ENCODE assay signal across 8 mouse cellular contexts in genomic region chr5:92082821-92083401, GRCm38 (mm10). TPM values are rescaled to one million over a fixed set of nuclear protein-coding genes. Genes with fewer than 3 reads are reported as not detected.
DNase-seq lines count a peak whose midpoint lies in the region; ATAC-seq lines count a peak whose summit lies in the region.

No protein-coding gene starts in this region.

- H3K4me3 ChIP-seq in forebrain, embryonic 16.5 days (replicated peaks; ENCODE audit: low read length) = peak overlapping the region; percentile 95
- peak overlapping the region; percentile 97 for H3K4me3 ChIP-seq in hindbrain, embryonic 12.5 days

- peak overlapping the region; percentile 59 for H3K4me2 ChIP-seq in forebrain, embryonic 16.5 days (ENCODE audit: low read length)
- H3K4me2 ChIP-seq in hindbrain, embryonic 12.5 days (replicated peaks) = peak overlapping the region; percentile 72

- H3K27me3 ChIP-seq in forebrain, embryonic 16.5 days (replicated peaks; ENCODE audit: control insufficient read depth, insufficient read depth, low read length) = no peaks in the 10 kb centered on the region
- no peaks in the 10 kb centered on the region for H3K27me3 ChIP-seq in hindbrain, embryonic 12.5 days

- DNase-seq in Muller cell, postnatal 12 days (ENCODE audit: inconsistent ontology term) = peak; percentile 60
- peak; percentile 85 for DNase-seq in brain, adult 2 months (ENCODE audit: low read depth, low spot score)
- DNase-seq in left cerebral cortex, adult 8-10 months (ENCODE audit: low spot score in 2 of 2) = peak; percentile 51 to 56
- peak; percentile 28 to 32 for DNase-seq in right cerebral cortex, postnatal 36 days (ENCODE audit: low spot score in 2 of 2)

- H3K27ac ChIP-seq in forebrain, embryonic 16.5 days (ENCODE audit: low read length) = peak overlapping the region; percentile 99
- H3K27ac ChIP-seq in hindbrain, embryonic 12.5 days = peak overlapping the region; percentile 99

- H3K36me3 ChIP-seq in forebrain, embryonic 16.5 days (ENCODE audit: control insufficient read depth, insufficient read depth) = no peaks in the 10 kb centered on the region
- no peaks in the 10 kb centered on the region for H3K36me3 ChIP-seq in hindbrain, embryonic 12.5 days

- WGBS in forebrain, embryonic 16.5 days = under 1% methylated on average over 55 of the region's 55 CpGs
- 0% methylated on average over 55 of the region's 55 CpGs for WGBS in hindbrain, embryonic 12.5 days

- H3K4me1 ChIP-seq in forebrain, embryonic 16.5 days (replicated peaks; ENCODE audit: control insufficient read depth, insufficient read depth, low read length) = peaks cover 24% of the 10 kb centered on the region
- peaks cover 19% of the 10 kb centered on the region for H3K4me1 ChIP-seq in hindbrain, embryonic 12.5 days

- peak; percentile 61 for ATAC-seq in forebrain, embryonic 16.5 days
- peak; percentile 75 for ATAC-seq in hindbrain, embryonic 12.5 days (ENCODE audit: low FRiP score)
- peak; percentile 38 for ATAC-seq in megakaryocyte, adult 5-6 weeks (ENCODE audit: poor library complexity, severe bottlenecking)
- no peak; the same call in 1 of the 2 replicates for ATAC-seq in megakaryocyte-erythroid progenitor cell, adult 5-6 weeks (replicated peaks; ENCODE audit: low FRiP score, low TSS enrichment, poor library complexity, severe bottlenecking)

- no peaks in the 10 kb centered on the region for H3K9me3 ChIP-seq in forebrain, embryonic 16.5 days (ENCODE audit: control insufficient read depth, low read length)
- H3K9me3 ChIP-seq in hindbrain, embryonic 12.5 days (replicated peaks) = no peaks in the 10 kb centered on the region

- peak overlapping the region; percentile 95 for H3K9ac ChIP-seq in forebrain, embryonic 16.5 days (replicated peaks; ENCODE audit: low read depth, low read length)
- peak overlapping the region; percentile 97 for H3K9ac ChIP-seq in hindbrain, embryonic 12.5 days

RNA-seq across cellular contexts. Expression of gene G3bp2, which starts 0.6 kb away (rescaled TPM):
- polyA plus RNA-seq in forebrain, embryonic 16.5 days (2015; fragmentation: Nextera tagmentation; extraction: Ambion mirVana) = 345 and 376 TPM in 2 replicates
- 334 and 368 TPM in 2 replicates for polyA plus RNA-seq in hindbrain, embryonic 12.5 days (2016; fragmentation: Nextera tagmentation; extraction: Ambion mirVana)
- total RNA-seq in left cerebral cortex, adult 8-10 months (2022) = 100 to 1,000 TPM; 204 to 226 (median 221) TPM
- total RNA-seq in megakaryocyte, adult 5-6 weeks (2015) = 79.8 and 83.1 TPM in 2 replicates
- total RNA-seq in megakaryocyte, adult 5-6 weeks (2017) = 107 and 112 TPM in 2 replicates
- total RNA-seq in megakaryocyte-erythroid progenitor cell, adult 5-6 weeks (2014; fragmentation: Nextera tagmentation) = 58.2 and 67.8 TPM in 2 replicates
- 89.5 and 117 TPM in 2 replicates for total RNA-seq in megakaryocyte-erythroid progenitor cell, adult 5-6 weeks (2017)

RNA-seq across cellular contexts. Expression of gene Cdkl2, which starts 39.2 kb away (rescaled TPM):
- 8.3 and 10.2 TPM in 2 replicates for polyA plus RNA-seq in forebrain, embryonic 16.5 days (2015; fragmentation: Nextera tagmentation; extraction: Ambion mirVana)
- 2.0 TPM in 2 replicates for polyA plus RNA-seq in hindbrain, embryonic 12.5 days (2016; fragmentation: Nextera tagmentation; extraction: Ambion mirVana)
- total RNA-seq in left cerebral cortex, adult 8-10 months (2022) = 10 to 100 TPM; 30.0 to 32.2 (median 30.6) TPM
- 0.84 TPM in 1 of 2 replicates, not detected in the other for total RNA-seq in megakaryocyte, adult 5-6 weeks (2015)
- total RNA-seq in megakaryocyte, adult 5-6 weeks (2017) = 0.20 and 0.95 TPM in 2 replicates
- not detected in 2 replicates for total RNA-seq in megakaryocyte-erythroid progenitor cell, adult 5-6 weeks (2014; fragmentation: Nextera tagmentation)
- total RNA-seq in megakaryocyte-erythroid progenitor cell, adult 5-6 weeks (2017) = 0.14 and 0.72 TPM in 2 replicates

RNA-seq across cellular contexts. Expression of gene Uso1, which starts 54.8 kb away (rescaled TPM):
- 39.2 and 43.9 TPM in 2 replicates for polyA plus RNA-seq in forebrain, embryonic 16.5 days (2015; fragmentation: Nextera tagmentation; extraction: Ambion mirVana)
- 55.4 and 55.6 TPM in 2 replicates for polyA plus RNA-seq in hindbrain, embryonic 12.5 days (2016; fragmentation: Nextera tagmentation; extraction: Ambion mirVana)
- 10 to 100 TPM; 76.4 to 82.2 (median 79.0) TPM for total RNA-seq in left cerebral cortex, adult 8-10 months (2022)
- 55.8 and 56.5 TPM in 2 replicates for total RNA-seq in megakaryocyte, adult 5-6 weeks (2015)
- total RNA-seq in megakaryocyte, adult 5-6 weeks (2017) = 20.9 and 29.7 TPM in 2 replicates
- 39.3 and 42.0 TPM in 2 replicates for total RNA-seq in megakaryocyte-erythroid progenitor cell, adult 5-6 weeks (2014; fragmentation: Nextera tagmentation)
- 12.2 and 13.4 TPM in 2 replicates for total RNA-seq in megakaryocyte-erythroid progenitor cell, adult 5-6 weeks (2017)

Comparison
In these comparisons a context has a peak if more than half of its experiments do, and no peak if none do; other contexts are left out.
1. DNase-seq: peak in every context shown above with its lines; median percentile 85 in brain, adult 2 months; 60 in Muller cell, postnatal 12 days; 54 in left cerebral cortex, adult 8-10 months; 30 in right cerebral cortex, postnatal 36 days.
2. RNA of gene Cdkl2, which starts 39.2 kb away (total RNA-seq): 30.0 to 32.2 TPM in left cerebral cortex, adult 8-10 months; 0.20 to 0.95 TPM in megakaryocyte, adult 5-6 weeks and 0.14 to 0.72 TPM in megakaryocyte-erythroid progenitor cell, adult 5-6 weeks; every median in the first group is over 10 times any median in the second.